In genomic region chr12:103567129-103567528, GRCm38 (mm10) we compare ENCODE assay signal across 11 mouse cellular contexts. TPM values are rescaled to one million over a fixed set of nuclear protein-coding genes. Genes with fewer than 3 reads are reported as not detected.
DNase-seq lines count a peak whose midpoint lies in the region; ATAC-seq and TF ChIP-seq lines count a peak whose summit lies in the region.
"Had no signal": no experiment of that assay in that cellular context is flagged by ENCODE, and none has a peak within 500 bp of the region (broad histone marks: within the 10 kb centered on the region; RNA-seq: fewer than 3 reads in every experiment).

No protein-coding gene starts in this region.

- TF ChIP-seq CTCF in kidney, adult 2 months (conservative IDR thresholded peaks at IDR 0.05; ENCODE audit: insufficient read depth, insufficient read length, low read depth, low read length), result peak; percentile 32; the same call in 1 of the 2 replicates

- H3K4me1 ChIP-seq in kidney, adult 2 months (ENCODE audit: control insufficient read depth, insufficient read depth, low read length), result peaks cover 6% of the 10 kb centered on the region; the same call in 1 of the 2 replicates
- no peaks in the 10 kb centered on the region for H3K4me1 ChIP-seq in kidney, embryonic 16.5 days (ENCODE audit: insufficient read depth, low read length)
- H3K4me1 ChIP-seq: limb, embryonic 15.5 days had no signal

- H3K4me3 ChIP-seq in kidney, adult 2 months (ENCODE audit: insufficient read depth, low read depth, low read length), result no peak overlapping the region
- no peak overlapping the region for H3K4me3 ChIP-seq in kidney, embryonic 16.5 days (ENCODE audit: low read length)
- H3K4me3 ChIP-seq: erythroblast, embryonic 14.5 days; limb, embryonic 15.5 days had no signal

- no peak for ATAC-seq in kidney, embryonic 16.5 days (ENCODE audit: low FRiP score, low TSS enrichment)
- no peak for ATAC-seq in inflammation-experienced regulatory T-cells, adult 6 months

- 53% methylated on average over 3 of the region's 3 CpGs for WGBS in kidney, adult 2 months
- 67% methylated on average over 3 of the region's 3 CpGs for WGBS in kidney, embryonic 16.5 days

- DNase-seq in embryo, embryonic 10.5 days (ENCODE audit: low spot score), result peak; percentile 14
- DNase-seq in embryo, embryonic 10 days (ENCODE audit: low spot score), result no peak
- DNase-seq in kidney, adult 2 months, result peak; percentile 40
- DNase-seq in ES-CJ7 (ENCODE audit: low read depth, low spot score), result peak; percentile 23
- DNase-seq in kidney, postnatal 14 days, result peak; percentile 30
- DNase-seq in spleen, postnatal 14 days (ENCODE audit: low spot score in 2 of 2), result no peak

- TF ChIP-seq POLR2A in kidney, adult 2 months (IDR thresholded peaks at IDR 0.05; ENCODE audit: low read depth, low read length), result no peak

- no peaks in the 10 kb centered on the region for H3K36me3 ChIP-seq in kidney, adult 2 months (ENCODE audit: control insufficient read depth, insufficient read depth, low read length)
- H3K36me3 ChIP-seq in kidney, embryonic 16.5 days (ENCODE audit: insufficient read depth, low read length), result no peaks in the 10 kb centered on the region
- H3K36me3 ChIP-seq: G1E; limb, embryonic 15.5 days had no signal

- H3K4me2 ChIP-seq in kidney, embryonic 16.5 days (replicated peaks; ENCODE audit: low read depth, low read length), result no peak overlapping the region
- H3K4me2 ChIP-seq: limb, embryonic 15.5 days had no signal

- H3K27ac ChIP-seq in kidney, adult 2 months (ENCODE audit: insufficient read depth, low read depth, low read length), result no peak overlapping the region
- H3K27ac ChIP-seq in kidney, embryonic 16.5 days (ENCODE audit: low read length), result no peak overlapping the region
- H3K27ac ChIP-seq: limb, embryonic 15.5 days had no signal

- no peak overlapping the region for H3K9ac ChIP-seq in kidney, embryonic 16.5 days (replicated peaks; ENCODE audit: low read length)
- H3K9ac ChIP-seq: limb, embryonic 15.5 days had no signal

- no peaks in the 10 kb centered on the region for H3K27me3 ChIP-seq in kidney, adult 2 months (replicated peaks; ENCODE audit: control insufficient read depth, insufficient read depth, low read length)
- no peaks in the 10 kb centered on the region for H3K27me3 ChIP-seq in kidney, embryonic 16.5 days (ENCODE audit: insufficient read depth, low read length)
- H3K27me3 ChIP-seq: limb, embryonic 15.5 days had no signal

- H3K9me3 ChIP-seq in kidney, embryonic 16.5 days (ENCODE audit: low read length), result no peaks in the 10 kb centered on the region
- H3K9me3 ChIP-seq: limb, embryonic 15.5 days had no signal

RNA-seq across cellular contexts. Expression of gene Ppp4r4, which starts 35.0 kb away (rescaled TPM):
- 0.99 and 1.0 TPM in 2 replicates for polyA plus RNA-seq in kidney, adult 2 months (2012; rRNA removed)
- 1.1 and 1.2 TPM in 2 replicates for polyA plus RNA-seq in kidney, embryonic 16.5 days (2015; fragmentation: Nextera tagmentation; extraction: Ambion mirVana)
- under 1 TPM in 1 of 3 experiments, not detected in 2; 0.28 TPM for polyA plus RNA-seq in inflammation-experienced regulatory T-cells, adult 6 months (2017; shearing (Covaris generic))
- polyA plus RNA-seq: erythroblast, embryonic 14.5 days; G1E had no signal

Comparison
In these comparisons a context has a peak if more than half of its experiments do, and no peak if none do; other contexts are left out.
1. DNase-seq: peak in embryo, embryonic 10.5 days (single experiment), kidney, adult 2 months (single experiment), ES-CJ7 (single experiment) and kidney, postnatal 14 days (single experiment); none in embryo, embryonic 10 days (single experiment) and spleen, postnatal 14 days (0 of 2).